Mouse (Mus musculus): Measurements from ENCODE around the gene Gm37240. TPM values are rescaled to one million over a fixed set of nuclear protein-coding genes. Genes with fewer than 3 reads are reported as not detected.

Gene Gm37240
- total RNA-seq (2023): 0.67 TPM

DNA sequence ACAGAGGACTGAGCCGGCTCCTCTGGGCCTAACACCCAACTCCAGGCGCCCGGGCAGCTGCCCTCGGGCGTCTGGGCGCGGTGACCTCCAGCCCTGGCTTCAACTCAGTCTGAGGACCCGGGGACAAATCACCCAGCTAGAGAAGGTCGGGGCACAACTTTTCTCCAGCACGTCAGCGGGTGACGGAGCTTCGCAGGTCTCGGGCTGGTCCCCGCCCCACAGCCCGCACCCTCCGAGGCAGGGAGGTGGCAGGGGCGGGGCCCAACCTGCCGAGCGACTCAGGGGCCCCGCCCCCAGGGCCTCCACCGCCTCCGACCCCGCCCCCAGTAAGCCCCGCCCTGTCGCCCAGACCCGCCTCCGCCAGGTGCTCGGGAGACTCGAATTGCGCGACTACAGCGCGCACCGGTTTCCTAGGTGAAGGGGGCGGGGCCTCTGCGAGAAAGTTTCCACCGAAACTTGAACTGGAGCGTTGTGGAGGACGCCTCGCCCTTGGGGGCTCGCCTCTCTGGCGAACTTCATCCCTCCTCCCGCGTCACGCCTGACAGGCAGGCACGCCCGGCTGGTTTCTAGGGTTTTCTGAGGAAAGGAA is at the start of gene Gm37240, which contains the start of gene Glt28d2:
Gene Gm37240 (minus strand): TSS at position 280 of the 589 bp plus-strand sequence.
Gene Glt28d2 (minus strand): TSS at position 278 of the 589 bp plus-strand sequence.

DNA sequence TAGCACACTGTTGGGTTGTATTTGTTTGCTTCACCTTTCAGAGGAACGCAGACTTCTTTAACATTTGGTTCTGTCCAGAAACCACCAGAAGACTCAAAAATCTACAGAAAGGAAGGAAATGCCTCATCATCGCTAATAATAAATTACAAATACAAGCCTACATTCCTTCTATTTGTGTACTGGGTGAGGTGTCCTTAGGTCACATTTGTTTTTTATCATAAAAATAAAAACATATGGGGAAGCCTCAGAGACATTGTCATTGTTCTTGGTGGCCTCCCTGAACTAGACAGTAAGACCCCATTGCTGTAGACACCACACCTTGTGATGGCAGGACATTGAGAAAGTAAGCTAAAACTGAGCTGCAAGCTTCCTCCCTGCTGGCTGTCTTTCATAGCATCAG is 70.1 kb downstream of the Gm37240 start, which contains the start of gene Fam160a1:
Gene Fam160a1 (minus strand): TSS at position 101 of the 400 bp plus-strand sequence.

DNA sequence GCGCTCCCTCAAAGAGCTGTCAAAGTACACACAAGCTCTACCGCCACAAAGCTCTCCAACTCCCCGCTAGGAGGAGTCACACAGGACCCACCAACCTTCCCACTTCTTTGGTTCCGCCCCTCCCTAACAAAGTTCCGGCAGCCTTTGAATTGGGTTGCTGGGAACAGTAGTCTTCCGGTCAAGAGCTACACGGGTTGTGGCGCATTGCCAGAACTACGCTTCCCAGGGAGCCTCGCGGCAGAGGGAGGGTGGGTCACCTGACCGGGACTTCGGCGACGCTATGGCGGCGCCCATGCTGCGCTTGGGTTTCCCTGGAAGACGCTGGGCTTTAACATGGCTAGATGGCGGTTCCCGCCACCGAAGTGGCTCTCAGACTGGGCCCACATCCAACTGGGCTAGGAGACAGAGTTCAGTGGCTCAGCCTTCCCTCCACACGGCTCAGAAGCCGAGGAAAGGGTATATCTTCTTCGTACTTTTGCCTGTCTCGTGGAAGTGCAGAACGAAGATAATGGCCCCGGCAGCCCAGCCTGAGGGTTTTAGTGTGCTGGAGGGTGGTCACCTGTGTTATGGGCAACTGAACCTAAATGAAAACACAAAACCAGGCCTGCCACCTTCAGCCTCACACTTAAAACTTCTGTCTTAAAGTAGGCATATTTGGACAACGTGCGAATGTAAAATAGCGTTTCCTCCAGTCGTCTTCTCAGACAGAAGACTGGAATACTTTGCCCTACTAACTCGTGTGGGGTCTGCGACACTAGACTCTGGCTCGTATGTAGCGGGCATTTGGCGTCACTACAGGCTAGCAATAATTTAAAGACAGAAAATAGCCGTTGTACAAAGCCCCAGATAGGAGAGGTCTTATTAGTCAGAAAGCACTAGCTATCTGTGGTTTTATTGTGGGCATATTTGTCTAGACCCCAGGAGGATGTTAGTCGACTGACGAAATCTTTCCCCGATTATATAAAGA is 313.2 kb downstream of the Gm37240 start, which contains the start of gene Gatb:
Gene Gatb (plus strand): TSS at position 256 of the 967 bp plus-strand sequence.

DNA sequence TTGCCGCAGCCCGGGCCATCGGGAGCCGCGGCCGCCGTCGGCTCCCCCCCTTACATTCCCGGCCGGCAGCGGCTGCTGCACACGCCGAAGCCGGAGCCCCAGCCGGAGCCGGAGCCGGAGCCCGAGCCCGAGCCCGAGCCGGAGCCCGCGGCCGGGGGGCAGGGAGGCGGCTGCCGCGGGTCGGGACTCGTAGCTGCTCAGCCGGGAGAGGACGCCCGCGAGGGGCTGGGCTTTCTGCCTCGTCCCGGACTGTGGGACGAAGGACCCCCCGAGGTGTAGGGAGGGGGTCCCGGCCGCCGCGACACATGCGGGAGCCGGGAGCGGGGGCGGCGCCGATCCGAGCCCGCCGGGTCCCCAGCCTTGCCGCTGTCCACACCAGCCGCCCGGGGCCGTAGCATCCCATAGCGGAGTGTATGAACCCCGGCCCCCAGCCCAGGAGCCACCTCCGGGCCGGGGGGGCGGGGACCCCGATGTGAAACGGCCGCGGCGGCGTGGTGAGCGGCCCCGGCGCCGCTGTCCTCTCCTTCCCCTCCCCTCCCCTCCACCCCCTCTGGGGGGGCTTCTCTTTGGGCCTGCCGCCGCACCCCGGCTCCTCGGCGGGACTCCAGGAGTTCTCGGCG is 1072.4 kb downstream of the Gm37240 start, which contains the start of gene Fbxw7:
Gene Fbxw7 (plus strand): TSS at position 507 of the 620 bp plus-strand sequence.

DNA sequence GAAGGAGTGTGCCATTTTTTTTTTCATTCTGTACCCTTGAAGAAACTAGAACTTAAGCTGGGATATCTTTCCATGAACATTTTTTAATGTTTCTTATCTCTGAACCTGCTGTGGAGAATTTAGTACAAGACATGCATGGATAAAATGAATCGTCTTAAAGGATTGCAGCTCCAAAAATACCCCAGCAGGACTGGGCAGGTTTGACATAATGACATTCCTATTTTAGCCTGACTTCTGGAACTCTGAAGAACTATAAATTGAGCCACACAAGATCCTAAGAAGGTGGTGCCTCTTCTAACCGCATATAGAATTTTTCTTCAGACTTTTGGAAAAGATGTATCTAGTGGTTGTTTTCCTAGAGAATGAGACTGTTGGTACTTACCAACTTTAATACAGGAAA is 1294.0 kb downstream of the Gm37240 start, which contains the start of gene Tigd4:
Gene Tigd4 (plus strand): TSS at position 301 of the 400 bp plus-strand sequence.

DNA sequence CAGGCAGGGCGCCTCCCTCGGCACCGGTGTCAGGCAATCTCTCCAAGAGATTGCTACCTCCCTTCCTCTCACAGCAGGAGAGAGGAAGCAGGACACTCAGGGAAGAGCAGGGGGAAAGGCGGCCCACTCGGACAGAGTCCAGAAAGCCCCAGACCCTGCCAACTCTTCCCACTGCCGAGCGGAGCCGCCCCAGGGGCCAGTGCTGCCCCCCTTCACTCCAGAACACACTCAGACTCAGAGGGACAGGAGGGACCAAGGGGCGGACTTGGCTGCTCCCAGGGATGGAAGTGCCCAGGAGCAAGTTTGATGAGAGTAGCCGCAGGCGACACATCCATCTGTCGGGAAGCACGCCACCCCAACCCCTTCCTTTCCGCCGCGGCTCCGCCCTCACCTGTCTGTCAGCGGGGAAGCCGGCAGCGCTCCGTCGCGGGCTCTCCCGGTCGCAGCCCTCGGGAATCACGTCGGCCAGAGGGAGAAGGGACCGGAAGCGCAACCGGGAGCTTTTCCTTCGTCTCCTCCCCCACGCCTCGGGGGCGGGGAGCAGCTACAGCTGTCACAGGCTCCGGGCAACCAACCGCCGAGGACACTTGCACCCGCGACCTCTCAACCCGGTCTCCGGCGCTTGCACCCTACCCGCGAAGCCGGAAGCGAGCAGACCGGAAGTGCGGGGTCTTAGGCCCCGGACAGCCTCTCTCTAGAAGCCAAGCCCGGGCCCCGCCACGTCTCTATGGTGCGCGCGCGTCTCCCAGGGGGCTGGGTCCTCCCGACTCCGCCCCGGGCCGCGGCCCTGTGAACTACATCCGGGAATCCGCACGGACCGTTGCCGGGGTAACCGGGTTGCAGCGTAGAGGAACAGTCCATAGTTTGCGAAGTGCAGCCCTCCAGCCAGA is 1305.0 kb downstream of the Gm37240 start, which contains the start of gene Arfip1:
Gene Arfip1 (minus strand): TSS at position 603 of the 890 bp plus-strand sequence.

DNA sequence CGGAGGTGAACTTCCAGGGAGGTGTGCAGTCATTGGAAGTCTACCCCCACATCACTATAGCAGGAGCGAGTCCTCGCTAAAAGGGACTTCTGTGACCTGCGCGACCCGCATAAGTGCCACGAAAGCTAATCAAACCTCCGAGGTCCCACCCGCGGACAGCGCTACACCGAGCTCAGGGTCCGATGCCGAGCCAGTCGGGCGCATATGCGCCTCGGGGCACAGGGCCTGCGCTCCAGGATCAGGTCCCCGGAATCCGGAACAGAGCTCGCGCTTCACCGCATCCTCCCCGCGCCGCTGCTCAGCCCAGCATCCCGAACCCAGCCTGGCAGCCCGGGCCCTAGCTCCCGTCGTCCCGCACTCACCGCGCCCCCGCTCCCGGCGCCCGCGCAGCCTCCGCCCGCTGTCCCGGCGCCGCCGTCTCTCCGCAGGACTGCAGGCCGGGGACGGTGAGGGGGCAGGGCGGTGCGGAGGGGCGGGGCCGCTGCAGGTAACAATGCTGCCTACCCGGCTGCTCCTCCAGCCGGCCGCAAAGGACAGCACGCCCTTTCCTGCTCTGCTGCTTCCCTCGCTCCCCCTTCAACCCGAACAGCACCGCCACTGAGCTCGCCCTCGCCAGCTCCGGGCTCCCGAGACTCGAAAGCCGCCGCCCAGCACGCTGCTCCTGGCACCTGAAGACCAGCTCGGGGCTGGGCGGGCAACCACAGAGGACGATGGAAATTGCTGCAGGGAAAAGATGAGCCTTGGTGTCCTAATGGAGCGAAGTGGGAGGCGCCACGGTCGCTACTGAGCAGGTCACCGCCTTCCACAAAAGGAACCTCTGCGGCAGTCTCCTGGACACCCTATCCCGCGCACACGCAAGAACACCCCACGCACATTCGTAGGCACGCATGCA is 1407.1 kb downstream of the Gm37240 start, which contains the start of gene Fhdc1:
Gene Fhdc1 (minus strand): TSS at position 424 of the 892 bp plus-strand sequence.

Other genes starting within 250 kb of the Gm37240 start
- 0.35 TPM for gene Fam160a1, start 70.2 kb downstream of the Gm37240 start, total RNA-seq (2023)
- gene Glt28d2, start within 50 bp of the Gm37240 start, total RNA-seq (2023): not detected
- gene Sh3d19, start 83.6 kb upstream of the Gm37240 start, total RNA-seq (2023): 0.29 TPM
- not detected for gene Prss48, start 115.0 kb upstream of the Gm37240 start, total RNA-seq (2023)

Data from CD4-positive naive resting alpha-beta T cell, adult 76 days (primary cell).